Mouse (Mus musculus): ENCODE data around the gene Spg7. TPM values are rescaled to one million over a fixed set of nuclear protein-coding genes. Genes with fewer than 3 reads are reported as not detected.
A peak's percentile ranks its signal among the peaks of the same experiment; 100 is the strongest.
"Not testable (repeated sequence)": the region's sequence is repeated elsewhere in the genome, so short reads cannot be mapped to it uniquely, and the experiment has no call there.

Spg7 gene
- total RNA-seq, 4 experiments from 2014 or later = 86.9 to 99.5 (median 95.3) TPM

- DNase-seq (ENCODE audit: low spot score) = peak; percentile 63
Measured at GRCm38 (mm10) chr8:123041008-123041773, 21.6 kb upstream of the Spg7 start.

- no peak for DNase-seq (ENCODE audit: low spot score)
Measured at GRCm38 (mm10) chr8:123041774-123042105, 21.0 kb upstream of the Spg7 start.

DNA sequence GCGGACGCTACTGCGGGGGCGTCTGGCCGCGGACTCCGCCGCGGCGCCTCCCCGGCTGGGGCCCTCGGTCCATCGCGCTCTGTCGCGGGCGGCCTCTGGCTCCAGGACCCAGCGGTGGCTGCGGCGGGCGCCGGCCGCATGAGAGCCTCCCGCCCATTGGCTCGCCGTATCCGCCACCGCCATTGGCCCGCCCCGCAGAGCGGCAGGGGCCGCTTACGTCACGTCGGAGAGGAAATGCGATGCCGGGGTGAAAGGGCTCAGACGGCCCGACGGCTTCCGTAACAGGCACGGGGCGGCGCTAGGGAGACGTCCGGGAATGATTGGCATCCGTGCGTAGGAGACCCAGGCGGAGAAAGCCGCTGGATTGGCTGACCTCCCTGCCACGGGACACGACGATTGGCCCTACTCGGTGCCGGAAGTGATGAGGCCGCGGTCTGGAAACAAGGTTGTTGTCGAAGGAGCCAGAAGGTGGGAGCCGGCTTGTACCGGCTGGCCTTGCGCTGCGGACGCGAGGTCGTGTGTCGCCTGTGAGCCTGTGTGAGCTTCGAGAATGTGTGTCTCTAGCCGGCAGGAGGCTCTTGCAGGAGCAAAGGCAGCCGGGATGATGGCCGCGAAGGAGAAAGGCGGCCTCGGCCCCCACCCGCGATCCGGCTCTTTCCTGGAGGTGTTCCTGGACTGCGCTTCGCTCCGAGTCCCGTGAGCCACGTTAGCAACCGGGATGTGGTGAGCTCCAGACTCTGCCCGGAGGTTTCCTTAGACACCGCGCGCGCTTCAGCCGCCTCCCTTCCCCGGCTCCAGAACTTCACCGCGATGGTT, 20.4 kb upstream of the Spg7 start, which contains the start of gene Ankrd11:
TSS of gene Ankrd11 (minus strand) at position 120 of the 816 bp plus-strand sequence.
- DNase-seq (ENCODE audit: low spot score) = peak; percentile 100

DNA sequence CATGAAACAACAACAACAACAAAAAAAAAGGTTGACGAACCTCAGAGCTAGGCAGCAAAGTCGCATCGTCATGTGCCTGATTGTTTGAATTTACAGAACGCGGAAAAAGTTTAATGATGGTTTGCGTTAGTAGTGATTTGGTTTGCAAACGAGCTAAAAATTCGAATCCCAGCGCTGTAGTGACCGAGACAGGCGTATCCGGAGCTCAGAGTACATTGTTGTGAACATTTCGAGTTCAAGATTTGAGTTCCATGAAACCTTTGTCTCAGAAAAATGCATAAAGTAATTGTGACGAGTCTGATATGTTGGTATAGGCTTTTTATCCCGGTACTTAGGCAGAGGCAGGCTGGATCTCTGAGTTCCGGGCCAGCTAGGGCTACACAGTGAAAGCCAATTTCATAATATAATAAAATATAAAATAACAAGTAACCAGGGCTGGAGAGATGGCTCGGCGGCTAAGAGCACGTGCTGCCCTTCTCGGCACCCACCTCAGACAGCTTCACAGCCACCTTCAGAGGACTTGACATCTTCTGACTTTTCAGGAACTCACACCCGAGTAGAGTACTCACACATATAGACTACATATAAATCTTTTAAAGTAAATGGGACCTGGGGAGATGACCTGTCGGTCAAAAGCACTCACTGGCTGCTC, 19.6 kb upstream of the Spg7 start:
- DNase-seq (ENCODE audit: low spot score) = no peak

GRCm38 (mm10) chr8:123043941-123044340, 18.8 kb upstream of the Spg7 start:
- no peak for DNase-seq (ENCODE audit: low spot score)

- not testable (repeated sequence) for DNase-seq (ENCODE audit: low spot score)
Measured at GRCm38 (mm10) chr8:123044743-123045425, 17.9 kb upstream of the Spg7 start.

GRCm38 (mm10) chr8:123046706-123047105, 16.0 kb upstream of the Spg7 start:
- no peak for DNase-seq (ENCODE audit: low spot score)

GRCm38 (mm10) chr8:123047827-123048226, 14.9 kb upstream of the Spg7 start:
- DNase-seq (ENCODE audit: low spot score) = no peak

- DNase-seq (ENCODE audit: low spot score) = no peak
Measured at GRCm38 (mm10) chr8:123048402-123048801, 14.3 kb upstream of the Spg7 start.

DNA sequence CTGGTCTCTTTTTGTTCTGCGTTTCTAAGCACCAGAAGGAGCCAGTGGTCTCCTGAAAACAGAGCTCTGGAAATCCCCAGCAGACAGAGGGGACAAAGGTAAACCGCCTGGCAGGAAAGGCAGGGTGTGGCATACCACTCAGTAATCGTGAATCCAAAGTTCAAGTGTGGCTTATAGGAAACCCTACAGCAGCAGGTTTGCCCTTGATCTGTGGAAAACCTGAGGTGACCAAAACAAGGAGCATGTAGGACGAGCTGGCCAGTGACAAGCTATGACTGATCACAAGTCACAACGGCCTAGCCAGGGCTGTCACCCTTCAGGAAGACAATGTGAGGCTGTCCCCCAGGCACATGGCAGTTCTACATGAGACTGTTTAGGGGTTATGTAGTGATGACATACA, 11.3 kb upstream of the Spg7 start:
- DNase-seq (ENCODE audit: low spot score) = no peak

DNA sequence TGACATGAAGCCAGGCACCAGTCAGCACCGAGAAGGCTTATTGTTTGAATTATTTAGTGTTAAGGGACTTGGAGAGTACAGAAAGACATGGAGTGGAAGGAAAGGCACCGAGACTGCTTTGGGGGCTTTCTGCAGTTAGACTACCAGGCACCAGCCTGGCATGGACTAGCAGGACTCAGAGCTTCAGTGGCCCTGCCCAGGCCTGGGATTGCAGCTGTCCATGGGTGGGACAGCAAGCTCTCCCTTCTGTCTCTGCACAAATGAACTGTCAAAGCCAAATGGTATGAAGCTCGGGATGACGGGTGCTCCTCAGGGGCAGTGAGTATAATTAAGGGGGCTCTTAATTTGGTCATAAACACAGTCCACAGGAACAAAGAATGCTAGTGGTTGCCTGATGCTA, 1.3 kb downstream of the Spg7 start:
- no peak for DNase-seq (ENCODE audit: low spot score)

GRCm38 (mm10) chr8:123064809-123065213, 2.1 kb downstream of the Spg7 start:
- DNase-seq (ENCODE audit: low spot score) = no peak

DNA sequence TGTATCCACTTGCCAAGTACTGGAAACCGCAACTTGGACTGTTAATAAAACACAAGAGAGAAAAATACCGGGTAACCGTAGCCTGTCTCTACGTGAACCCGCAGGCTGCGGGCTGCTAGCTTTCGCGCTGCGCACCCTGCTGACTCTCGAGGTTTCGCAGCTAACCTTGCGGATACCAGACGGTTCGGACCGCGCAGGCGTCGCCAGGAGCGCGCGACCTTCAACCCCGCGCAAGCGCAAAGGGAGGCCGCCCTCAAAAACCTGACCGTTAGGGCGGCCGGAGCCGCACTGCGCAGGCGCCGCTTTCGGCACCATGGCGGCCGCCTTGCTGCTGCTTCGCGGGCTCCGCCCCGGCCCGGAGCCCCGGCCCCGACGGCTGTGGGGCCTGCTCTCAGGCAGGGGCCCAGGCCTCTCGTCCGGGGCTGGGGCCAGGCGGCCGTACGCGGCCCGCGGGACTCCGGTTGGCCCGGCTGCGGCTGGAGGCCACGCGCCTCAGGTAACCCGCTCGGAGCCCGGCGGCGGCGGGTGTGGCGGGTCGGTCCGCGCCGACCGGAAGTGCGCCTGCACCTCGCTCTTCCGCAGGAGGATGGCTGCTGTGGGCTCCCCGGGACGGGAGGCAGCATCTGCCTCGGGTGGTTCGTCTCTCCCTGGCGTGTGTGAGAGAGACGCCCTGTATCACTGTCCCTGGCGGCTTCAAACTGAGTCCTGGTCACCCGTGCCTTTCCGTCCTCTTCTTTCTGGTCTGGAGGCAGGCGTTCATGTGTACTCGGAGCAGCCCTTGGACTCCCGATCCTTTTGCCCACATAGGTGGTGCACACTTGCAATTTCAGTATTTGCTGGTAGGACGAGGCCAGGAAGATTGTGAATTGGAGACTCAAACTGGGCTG, 2.7 kb downstream of the Spg7 start:
- DNase-seq (ENCODE audit: low spot score) = peak; percentile 95

DNA sequence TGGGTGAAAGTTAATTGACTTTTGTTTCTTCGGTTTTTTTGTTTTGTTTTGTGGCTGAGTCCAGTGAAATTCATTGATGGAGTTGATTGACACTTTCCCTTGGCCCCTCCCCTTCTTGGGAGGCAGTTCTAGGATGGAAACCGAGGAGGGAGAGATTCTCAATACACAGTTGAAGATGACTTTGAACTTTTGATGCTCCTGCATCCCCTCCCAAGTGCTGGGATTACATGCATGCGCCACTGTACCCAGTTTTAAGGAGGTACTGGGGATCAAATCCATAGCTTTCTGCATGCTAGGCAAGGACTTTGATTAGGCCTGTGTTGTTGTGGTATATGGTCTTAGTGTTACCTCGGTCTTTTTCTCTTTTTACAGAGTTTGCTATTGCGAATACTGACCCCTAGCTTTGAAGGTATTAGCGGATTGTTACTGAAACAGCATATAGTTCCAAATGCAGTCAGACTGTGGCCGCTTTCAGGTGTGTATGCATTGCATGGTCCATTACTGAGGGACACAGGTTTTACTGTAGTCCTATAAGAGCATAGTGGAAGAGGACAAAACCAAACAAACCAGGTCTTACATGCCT, 3.5 kb downstream of the Spg7 start:
- no peak for DNase-seq (ENCODE audit: low spot score)

GRCm38 (mm10) chr8:123071176-123071575, 8.4 kb downstream of the Spg7 start:
- peak; percentile 21 for DNase-seq (ENCODE audit: low spot score)

- no peak for DNase-seq (ENCODE audit: low spot score)
Measured at GRCm38 (mm10) chr8:123077213-123077612, 14.5 kb downstream of the Spg7 start.

GRCm38 (mm10) chr8:123082993-123083392, 20.3 kb downstream of the Spg7 start:
- no peak for DNase-seq (ENCODE audit: low spot score)

DNA sequence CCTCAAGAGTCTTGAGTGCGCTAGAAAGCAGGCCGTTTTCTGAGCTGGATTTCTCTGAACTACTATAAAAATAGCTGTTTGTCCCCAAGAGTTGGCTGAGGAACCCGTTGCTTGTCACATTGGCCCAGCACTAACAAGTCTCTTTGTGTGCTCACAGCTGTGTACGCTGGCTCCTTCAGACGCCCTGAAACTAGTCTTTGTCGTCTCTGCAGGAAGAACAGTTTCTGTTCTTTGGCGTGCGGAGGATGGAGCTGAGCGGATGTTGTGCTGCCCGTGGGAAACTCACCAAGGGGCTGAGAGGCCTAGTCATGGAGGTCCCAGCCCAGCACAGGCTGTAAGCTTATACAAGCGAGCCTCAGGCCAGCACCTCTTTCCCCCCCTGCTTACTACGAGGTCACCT, 20.9 kb downstream of the Spg7 start:
- no peak for DNase-seq (ENCODE audit: low spot score)

GRCm38 (mm10) chr8:123087289-123087688, 24.5 kb downstream of the Spg7 start:
- DNase-seq (ENCODE audit: low spot score) = no peak

DNA sequence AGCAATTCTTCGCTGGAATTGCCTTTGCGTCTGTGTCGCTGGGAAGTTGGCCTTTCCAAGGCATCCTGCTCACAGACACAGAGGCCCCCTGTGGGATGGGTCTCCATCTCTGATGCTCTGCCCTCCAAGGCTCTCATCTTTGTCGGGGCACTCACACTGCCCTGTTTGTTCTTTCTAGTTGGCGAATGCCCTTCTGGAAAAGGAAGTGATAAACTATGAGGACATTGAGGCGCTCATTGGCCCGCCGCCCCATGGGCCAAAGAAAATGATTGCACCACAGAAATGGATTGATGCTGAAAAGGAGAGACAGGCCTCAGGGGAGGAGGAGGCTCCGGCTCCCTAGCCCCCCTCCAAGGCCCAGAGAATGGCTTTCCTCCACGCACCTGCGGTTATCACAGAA, 34.5 kb downstream of the Spg7 start:
- DNase-seq (ENCODE audit: low spot score) = no peak
